Mouse (Mus musculus) cerebellum, postnatal 36 days (tissue): ENCODE data around the gene Apex1.
"Not testable (repeated sequence)": the region's sequence is repeated elsewhere in the genome, so short reads cannot be mapped to it uniquely, and the experiment has no call there.

ENCODE experiments used
- DNase-seq, 2 experiments: peaks; one replicate each; pipeline ENCODE4 v3.0.0; 2021 to 2022; ENCODE audit warnings: mixed read lengths in 2 of 2

Gene Apex1

DNA sequence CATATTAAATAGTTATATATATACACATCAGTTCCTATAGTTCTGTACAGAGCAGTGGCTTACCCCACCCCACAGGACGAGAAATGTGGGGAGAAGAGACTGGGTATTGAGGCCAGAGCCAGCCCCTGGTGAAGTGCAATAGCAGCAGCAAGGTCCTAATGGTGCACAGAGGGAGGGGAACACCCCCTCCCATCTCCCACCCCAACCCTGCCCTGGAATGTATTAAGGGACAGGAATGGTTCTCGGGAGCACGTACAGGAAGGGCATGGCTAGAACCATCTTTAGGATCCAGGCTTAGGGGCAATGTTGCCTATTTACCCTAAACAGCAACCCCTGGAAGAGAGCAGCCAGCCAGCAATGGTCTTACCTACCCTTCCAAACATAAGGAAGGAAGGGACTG lies 2.6 kb downstream of the Apex1 start:
- DNase-seq, result no peak

DNA sequence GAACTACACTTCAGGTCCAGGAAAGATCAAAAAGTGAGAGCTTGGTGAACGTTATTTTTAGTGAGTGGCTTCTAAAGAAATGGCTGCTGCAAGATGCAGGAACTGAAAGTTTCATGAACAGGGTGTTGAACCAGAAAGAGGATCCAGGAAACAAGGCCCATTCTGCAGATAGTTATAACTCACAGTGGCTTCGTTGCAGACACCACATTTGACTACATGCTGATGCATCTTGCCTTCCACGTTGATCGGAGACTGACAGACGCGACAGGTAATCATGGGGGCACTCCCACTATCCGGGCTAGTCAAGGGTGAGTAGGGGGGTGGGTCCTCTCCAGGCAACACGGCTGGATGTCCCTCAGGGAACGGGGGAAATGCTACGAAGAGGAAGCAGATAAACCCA lies 5.2 kb downstream of the Apex1 start:
- DNase-seq, result no peak

GRCm38 (mm10) chr14:50930377-50930753 lies 5.6 kb downstream of the Apex1 start:
- DNase-seq, result peak in 1 of 2 experiments; percentile 78

- DNase-seq, result peak; percentile 99
Observed at GRCm38 (mm10) chr14:50930754-50931492, 6.2 kb downstream of the Apex1 start, which contains the start of the genes Pip4p1 and Pnp. Gene Pip4p1 (minus strand): TSS chr14:50930856. Gene Pnp (plus strand): TSS chr14:50931082.

DNA sequence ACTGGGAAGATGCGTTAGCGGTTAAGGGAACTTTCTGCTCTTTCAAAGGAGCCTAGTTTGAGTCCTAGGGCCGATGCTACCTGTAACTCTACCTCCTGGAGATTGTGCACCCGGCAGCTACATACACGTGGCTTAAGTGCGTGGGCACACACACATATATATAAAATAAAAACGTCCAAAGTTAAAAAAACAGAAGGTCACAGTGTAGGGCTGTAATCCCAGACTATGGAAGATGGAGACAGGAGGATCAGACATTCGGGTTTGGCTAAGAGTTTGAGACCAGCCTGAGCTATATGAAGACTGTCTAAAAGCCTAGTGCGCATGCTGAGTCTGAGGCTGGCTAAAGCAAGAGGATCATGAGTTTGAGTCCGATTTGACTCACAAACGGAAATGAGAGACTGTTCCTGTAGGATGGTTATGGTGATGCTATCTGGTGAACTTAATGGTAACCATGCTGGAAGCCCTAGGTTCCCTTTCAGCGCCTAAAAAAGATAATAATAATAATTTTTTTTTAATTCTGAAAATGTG lies 6.8 kb downstream of the Apex1 start:
- no peak for DNase-seq

- DNase-seq, result no peak
Observed at GRCm38 (mm10) chr14:50936649-50937048, 11.9 kb downstream of the Apex1 start.

- DNase-seq, result no peak
Observed at GRCm38 (mm10) chr14:50938119-50938908, 13.5 kb downstream of the Apex1 start.

- no peak for DNase-seq
Observed at GRCm38 (mm10) chr14:50938940-50939339, 14.2 kb downstream of the Apex1 start.

DNA sequence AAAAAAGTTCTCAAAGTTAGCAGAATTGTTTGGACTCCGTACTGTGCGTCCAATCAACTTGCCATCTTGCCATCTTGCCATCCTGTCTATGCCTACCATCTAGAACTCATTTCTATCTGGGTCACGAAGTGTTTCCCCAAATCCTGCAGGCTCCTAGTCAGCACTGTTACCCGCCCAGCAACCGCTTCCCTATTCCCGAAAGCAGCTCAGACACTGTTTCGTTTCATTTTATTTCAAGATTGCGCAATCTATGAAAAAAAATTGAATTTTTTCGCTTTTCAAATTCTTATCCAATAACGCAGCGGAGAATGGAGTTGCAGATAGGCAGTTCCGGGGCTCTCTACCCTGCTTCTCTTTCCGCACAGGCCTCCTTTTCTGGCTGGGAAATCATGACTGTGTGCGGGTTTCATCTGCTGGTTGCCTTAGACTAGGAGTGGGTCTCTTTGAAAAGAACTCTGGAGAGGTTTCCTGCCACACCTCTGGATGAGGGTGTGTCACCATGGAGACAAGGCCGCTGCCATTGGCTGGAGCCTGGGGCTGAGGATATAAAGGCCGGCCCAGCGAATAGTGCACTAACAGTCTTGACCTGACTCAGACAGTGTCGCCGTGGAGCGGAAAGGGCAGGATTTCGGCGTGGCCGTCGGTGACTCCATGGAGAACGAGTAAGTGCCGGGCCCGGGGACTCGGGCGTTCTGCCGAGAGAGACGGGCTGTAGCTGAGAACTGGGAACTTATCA lies 19.3 kb downstream of the Apex1 start, which contains the start of gene Gm49342:
TSS of gene Gm49342 (plus strand) at position 586 of the 736 bp plus-strand sequence.
- peak; percentile 89 to 94 for DNase-seq

GRCm38 (mm10) chr14:50944668-50945033 lies 19.9 kb downstream of the Apex1 start:
- DNase-seq, result not testable (repeated sequence)

DNA sequence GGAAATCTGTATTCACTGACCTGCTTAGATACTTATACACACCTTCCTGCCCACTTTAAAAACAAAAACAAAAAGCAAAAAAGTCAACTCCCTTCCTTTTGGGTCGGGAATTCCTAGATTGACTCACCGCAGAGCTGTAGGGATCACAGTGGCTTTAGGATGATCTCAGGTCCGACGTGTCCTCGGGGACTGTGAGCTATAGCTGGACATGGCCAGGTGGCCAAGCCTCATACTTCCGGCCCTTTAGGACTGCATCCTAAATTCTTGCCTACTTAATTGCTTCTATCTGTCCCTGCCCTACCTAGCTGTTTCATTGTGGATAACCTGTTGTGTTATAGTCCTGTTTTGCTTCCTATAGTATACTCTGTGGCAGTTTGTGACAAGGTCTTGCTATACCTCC lies 20.3 kb downstream of the Apex1 start:
- DNase-seq, result not testable (repeated sequence)

DNA sequence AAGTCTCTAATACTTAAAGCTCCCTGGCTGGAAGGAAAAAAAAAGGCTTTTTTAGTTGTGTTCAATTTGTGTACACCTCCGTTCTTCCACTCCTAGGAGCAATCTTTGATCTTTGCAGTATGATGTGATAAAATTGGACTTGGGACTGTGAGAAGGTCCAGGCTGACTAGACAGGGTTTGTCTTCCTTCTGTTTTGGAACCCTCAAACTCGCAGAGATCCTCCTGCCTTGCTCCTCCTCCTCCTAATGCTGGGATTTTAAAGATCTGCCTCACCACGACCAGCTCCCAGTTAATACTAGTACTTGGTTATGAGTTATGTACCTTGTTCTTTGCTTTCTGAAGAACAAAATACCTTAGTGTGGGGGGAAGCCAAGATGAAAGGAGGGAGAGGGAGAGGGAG lies 20.8 kb downstream of the Apex1 start:
- DNase-seq, result not testable (repeated sequence)

GRCm38 (mm10) chr14:50955487-50955886 lies 30.7 kb downstream of the Apex1 start:
- DNase-seq, result no peak

- DNase-seq, result peak; percentile 52 to 58
Observed at GRCm38 (mm10) chr14:50955942-50956508, 31.3 kb downstream of the Apex1 start, which contains the start of gene Pnp2. Gene Pnp2 (plus strand): TSS chr14:50955992.

DNA sequence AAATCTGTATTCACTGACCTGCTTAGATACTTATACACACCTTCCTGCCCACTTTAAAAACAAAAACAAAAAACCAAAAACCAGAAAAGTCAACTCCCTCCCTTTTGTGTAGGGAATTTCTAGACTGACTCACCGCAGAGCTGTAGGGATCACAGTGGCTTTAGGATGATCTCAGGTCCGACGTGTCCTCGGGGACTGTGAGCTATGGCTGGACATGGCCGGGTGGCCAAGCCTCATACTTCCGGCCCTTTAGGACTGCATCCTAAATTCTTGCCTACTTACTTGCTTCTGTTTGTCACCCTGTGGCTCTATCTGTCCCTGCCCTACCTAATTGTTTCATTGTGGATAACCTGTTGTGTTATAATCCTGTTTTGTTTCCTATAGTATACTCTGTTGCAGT lies 32.0 kb downstream of the Apex1 start:
- not testable (repeated sequence) for DNase-seq

DNA sequence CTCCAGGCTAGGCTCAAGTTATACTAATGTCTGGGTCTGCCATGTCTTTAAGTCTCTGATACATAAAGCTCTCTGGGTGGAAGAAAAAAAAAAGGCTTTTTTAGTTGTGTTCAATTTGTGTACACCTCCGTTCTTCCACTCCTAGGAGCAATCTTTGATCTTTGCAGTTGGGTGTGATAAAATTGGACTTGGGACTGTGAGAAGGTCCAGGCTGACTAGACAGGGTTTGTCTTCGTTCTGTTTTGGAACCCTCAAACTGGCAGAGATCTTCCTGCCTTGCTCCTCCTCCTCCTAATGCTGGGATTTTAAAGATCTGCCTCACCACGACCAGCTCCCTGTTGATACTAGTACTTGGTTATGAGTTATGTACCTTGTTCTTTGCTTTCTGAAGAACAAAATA lies 32.4 kb downstream of the Apex1 start:
- not testable (repeated sequence) for DNase-seq

DNA sequence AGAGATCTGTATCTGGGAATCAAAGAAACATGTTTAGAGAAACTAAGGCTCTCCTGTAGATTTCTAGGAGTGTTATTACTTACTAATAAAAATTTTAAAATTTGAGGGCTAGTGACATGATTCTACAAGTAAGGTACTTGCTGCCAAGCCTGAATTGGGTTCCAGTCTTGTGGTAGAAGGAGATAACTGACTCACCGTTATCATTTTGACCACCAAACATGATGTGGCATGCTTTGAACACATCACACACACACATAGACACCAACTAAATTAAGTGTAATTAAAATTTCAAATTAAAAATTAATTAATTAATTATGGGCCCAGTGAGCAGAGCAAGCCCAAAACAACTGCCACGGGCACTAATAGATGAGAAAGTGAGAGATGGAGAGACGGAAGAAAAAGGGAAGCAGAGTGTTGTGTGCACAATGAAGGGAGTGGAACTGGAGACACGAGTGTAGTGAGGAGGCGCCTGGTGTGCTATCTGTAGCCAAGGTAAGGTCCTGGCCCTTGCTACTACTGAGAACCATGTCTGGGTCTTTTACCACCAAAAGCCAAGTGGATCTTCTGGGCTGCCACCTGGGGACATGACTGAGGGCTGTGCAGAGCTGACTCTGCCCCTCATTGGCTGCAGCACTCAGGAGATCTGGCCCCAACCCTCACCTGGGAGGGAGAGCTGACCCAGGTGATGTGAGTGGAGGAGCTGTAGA lies 33.7 kb downstream of the Apex1 start:
- DNase-seq, result not testable (repeated sequence)

DNA sequence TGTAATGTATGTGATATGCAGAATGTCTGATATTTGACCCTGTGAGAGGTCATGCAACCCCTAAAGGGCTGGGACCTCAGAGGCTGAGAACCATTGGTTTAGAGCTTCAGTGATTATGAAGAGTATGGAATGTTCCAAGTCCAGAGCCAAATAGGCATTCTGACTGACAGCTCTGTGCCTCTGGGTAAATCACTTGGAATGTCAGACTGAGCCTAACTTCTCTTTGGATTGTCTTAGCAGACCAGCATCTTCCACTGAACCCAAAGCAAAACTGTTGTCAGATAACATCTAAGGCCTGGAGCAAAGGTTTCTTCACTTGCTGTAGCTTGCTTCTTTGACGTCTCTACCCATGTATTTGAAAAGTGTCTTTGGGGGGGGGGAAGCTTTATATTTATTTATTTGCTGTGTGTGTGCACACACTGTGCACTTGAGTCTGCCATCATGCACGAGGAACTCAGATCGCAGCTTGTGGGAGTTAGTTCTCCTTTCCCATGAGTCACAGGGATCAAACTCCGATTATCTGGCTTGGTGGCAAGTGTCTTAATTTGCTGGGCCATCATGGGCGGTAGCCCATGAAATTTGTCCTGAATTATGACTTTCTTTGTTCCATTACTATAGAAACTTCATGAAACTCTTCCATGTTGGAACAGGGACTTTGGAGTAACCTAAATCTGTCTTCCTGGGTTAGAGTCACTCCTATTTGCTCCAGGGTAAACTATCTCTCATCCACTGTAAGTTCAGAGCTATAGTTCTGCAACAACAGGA lies 43.6 kb downstream of the Apex1 start:
- DNase-seq, result no peak

- no peak for DNase-seq
Observed at GRCm38 (mm10) chr14:50969041-50969440, 44.3 kb downstream of the Apex1 start.

GRCm38 (mm10) chr14:50969558-50970544 lies 45.1 kb downstream of the Apex1 start:
- peak; percentile 17 to 27 for DNase-seq
